In the genomic region with DNA sequence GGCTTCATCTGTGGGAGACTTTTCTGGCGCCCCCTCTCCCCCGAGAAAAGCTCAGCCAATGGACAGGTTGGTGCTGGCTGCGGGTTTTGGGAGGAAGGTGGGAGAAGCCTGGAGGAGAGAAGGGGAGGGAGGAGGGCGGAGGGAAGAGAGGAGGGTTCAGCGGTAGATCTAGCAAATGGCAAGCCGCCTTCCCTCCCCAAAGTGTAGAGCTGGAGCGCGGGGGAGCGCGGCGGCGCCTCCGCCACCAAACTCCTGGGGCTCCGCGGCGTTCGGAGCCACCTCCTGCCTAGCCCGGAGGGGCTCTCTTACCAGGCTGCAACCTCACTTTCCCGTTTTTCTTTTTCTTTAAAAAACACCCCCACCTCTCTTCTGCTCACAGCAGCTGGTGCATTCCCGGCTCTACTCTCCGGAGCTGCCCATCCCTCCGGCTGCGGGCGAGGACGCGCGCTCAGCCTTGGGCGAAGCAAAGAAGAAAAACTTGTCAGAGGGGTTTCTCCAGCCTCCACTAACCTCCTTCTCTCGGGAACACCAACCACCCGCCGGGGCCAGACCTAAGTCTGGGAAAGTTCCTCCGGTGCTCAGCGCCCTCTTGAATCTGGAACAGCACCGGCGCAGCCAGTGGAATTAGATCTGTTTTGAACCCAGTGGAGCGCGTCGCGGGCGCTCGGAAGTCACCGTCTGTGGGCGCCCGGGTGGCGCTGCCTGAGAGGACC, we compare ENCODE assay signal across 8 mouse cellular contexts. TPM values are rescaled to one million over a fixed set of nuclear protein-coding genes. Genes with fewer than 3 reads are reported as not detected.
DNase-seq lines count a peak whose midpoint lies in the region; ATAC-seq and TF ChIP-seq lines count a peak whose summit lies in the region.

A gene (plus strand): TSS at position 199 of the 713 bp plus-strand sequence.

- DNase-seq in embryo, embryonic 10 days (ENCODE audit: low spot score), result peak; percentile 84
- peak; percentile 77 for DNase-seq in gastrocnemius, postnatal 25 days
- DNase-seq in induced T-regulatory cell, adult 2 months (ENCODE audit: low read depth), result peak; percentile 16
- DNase-seq in left cerebral cortex, adult 2 months (ENCODE audit: extremely low spot score in 1 of 2, low spot score in 2 of 2), result peak; percentile 82 to 85
- peak; percentile 67 for DNase-seq in lung, postnatal 36 days
- peak; percentile 92 for DNase-seq in right cerebral cortex, adult 18-20 months
- peak; percentile 62 for DNase-seq in urinary bladder, postnatal 25 days (ENCODE audit: low spot score)

- ATAC-seq in activated CD4-positive, CD25-positive, alpha-beta regulatory T cell, adult 4 months, result peak; percentile 45

- no peak for TF ChIP-seq CTCF in left cerebral cortex, adult 2 months (IDR thresholded peaks at IDR 0.05)

- peak within 1 kb of the TSS; percentile 93 for H3K27ac ChIP-seq in left cerebral cortex, adult 2 months

- peak within 1 kb of the TSS; percentile 72 for H3K4me3 ChIP-seq in left cerebral cortex, adult 2 months

- intact Hi-C loops in left cerebral cortex, adult 2 months (cut with DNase I), result loop anchor here (1.0 to 5.0 kb wide), 10 partner anchors 128 to 1301 kb away; a partner anchor contains a TSS

RNA-seq across cellular contexts. Expression of the gene that starts here (rescaled TPM):
- 1 to 10 TPM in 1 of 2 experiments, under 1 TPM in 1; 0.22 to 1.9 TPM for polyA plus RNA-seq in activated CD4-positive, CD25-positive, alpha-beta regulatory T cell, adult 4 months (2017; shearing (Covaris generic))
- total RNA-seq in gastrocnemius, postnatal 25 days (2021), result 10 to 100 TPM; 12.6 to 14.1 TPM
- total RNA-seq in left cerebral cortex, adult 2 months (2021), result 10 to 100 TPM; 29.8 to 32.3 TPM

Comparison
In these comparisons a context has a peak if more than half of its experiments do, and no peak if none do; other contexts are left out.
1. Peak in every context shown above with its lines: DNase-seq, ATAC-seq, H3K4me3 ChIP-seq and H3K27ac ChIP-seq.
2. DNase-seq: peak in every context shown above with its lines; median percentile 92 in right cerebral cortex, adult 18-20 months; 84 in embryo, embryonic 10 days; 84 in left cerebral cortex, adult 2 months; 77 in gastrocnemius, postnatal 25 days; 67 in lung, postnatal 36 days; 62 in urinary bladder, postnatal 25 days; 16 in induced T-regulatory cell, adult 2 months.